Mouse (Mus musculus) cerebellum, adult 18-20 months (tissue): ENCODE data around the gene Gxylt2.

Experiments used
- DNase-seq, 2 experiments: peaks; one replicate each; pipeline ENCODE4 v3.0.0; 2021

The Gxylt2 gene

DNA sequence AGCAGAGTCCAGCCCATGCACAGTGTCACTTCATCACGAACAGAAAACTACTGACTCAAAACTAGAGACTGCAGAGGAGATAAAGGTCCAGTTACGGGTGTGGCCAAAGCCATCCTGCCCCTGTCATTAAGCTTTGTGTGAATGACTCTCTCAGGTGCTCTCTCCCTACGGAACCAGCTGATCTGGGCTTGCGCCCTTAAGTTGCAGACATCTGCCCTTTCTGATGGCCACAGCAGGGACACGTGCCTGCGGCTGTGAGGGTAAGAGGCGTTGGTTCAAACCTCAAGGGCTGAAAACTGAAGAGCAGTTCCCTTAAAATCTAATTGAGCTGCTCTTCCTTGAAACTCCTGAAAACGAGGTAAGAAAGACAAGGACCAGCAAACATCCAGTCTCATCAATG is 12.3 kb downstream of the Gxylt2 start:
- no peak for DNase-seq

DNA sequence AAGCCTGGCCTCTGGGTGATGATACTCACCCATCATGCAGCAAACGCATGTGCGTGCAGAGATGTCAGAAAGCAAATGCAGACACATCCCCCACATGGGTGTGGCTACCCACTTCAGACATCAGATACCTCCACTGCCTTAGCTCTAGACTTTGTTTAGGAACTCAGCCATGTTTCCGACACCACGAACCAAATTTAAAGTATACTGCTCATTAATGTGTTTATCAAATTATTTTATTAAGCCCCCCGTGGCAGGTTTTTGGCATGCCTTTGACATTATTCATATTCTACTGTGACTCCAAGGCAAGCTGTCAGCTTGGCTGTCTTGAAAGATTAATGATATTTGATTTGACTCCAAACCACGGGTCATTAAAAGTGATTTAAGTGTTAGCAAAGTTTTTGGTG is 15.6 kb downstream of the Gxylt2 start:
- no peak for DNase-seq

DNA sequence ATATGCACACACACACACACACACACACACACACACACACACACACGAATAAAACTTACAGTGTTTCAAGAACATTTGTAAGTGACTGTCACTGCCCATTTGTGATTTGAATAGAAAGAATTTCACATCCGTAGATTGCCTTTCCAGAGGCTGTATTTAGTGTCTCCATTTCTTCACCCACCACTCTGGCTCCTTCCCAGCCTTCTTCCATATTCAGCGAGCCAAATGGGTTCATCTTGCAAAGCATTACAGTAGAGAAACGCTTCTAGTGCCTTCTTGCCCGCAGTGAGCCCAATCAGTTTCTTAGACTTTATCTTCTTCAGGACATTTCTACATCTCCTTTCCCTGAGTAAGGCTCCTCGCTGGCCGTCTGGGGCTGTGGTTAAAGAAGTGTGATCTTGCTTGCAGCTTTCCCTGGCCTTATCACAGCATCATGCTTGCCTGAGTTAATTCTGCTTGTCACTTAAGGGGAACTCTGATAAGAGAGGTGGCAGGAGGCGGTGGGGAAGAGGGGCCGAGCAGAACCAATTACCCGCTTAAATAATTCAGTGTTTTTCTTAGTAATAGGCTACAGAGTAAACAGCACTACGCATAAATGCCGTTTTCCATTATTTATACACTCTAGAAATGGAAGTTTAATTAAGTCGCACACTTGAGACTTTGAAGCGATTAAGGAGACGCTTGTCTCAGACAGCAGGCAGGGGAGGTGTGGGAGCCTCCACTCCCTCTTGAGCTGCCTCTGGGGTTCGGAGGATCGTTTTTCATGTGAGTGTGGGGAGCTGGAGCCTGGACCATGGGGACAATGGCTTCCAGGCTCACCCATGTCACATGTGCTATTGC is 16.6 kb downstream of the Gxylt2 start:
- no peak for DNase-seq

DNA sequence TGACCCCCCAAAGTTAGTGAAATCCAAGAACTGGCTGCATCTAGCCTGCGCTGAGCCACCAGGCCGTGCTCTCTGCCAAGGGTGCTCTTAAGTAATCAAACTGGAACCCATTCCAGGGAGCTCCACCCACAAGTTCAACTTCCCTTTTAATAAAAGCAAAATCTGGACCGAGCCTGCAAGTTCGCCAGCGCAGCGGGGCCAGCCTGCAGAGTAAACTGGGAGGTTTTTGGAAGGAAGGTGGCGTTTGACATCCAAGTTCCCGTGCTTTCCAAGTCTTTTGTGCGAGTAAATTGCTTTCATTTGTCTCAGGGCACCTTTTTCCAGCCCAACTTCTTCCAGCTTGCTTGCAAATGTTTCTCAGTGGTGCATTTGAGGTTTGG is 27.5 kb downstream of the Gxylt2 start:
- no peak for DNase-seq

DNA sequence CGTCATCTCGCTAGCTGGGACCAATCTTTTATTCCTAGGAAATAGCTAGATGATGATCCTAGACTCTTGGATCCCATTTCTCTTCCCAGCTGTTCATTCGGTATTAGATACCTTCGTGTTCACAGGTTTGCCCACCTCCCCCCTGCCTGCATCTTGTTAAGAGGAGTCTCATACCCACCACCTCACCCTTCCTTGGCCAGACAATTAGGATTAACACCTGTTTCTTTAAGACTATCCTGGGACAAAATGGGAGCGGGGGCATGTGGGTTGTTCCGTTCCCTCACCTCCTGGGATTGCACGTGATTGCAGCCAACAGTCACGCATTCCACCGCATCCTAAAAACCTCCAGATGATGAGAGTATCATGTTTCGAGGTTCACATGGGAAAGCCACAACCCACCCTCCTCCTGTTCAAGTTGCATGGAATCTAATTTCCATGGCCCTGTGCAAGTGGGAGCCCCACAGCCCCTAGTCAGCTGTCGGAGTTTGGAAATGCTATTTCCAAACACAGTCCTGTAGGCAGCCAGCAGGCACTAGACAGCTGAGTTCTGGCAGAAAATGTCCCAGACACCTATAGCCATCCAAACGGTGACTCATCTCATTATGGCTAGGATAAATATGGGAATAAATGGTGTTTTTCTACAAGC is 28.0 kb downstream of the Gxylt2 start:
- DNase-seq, result no peak

DNA sequence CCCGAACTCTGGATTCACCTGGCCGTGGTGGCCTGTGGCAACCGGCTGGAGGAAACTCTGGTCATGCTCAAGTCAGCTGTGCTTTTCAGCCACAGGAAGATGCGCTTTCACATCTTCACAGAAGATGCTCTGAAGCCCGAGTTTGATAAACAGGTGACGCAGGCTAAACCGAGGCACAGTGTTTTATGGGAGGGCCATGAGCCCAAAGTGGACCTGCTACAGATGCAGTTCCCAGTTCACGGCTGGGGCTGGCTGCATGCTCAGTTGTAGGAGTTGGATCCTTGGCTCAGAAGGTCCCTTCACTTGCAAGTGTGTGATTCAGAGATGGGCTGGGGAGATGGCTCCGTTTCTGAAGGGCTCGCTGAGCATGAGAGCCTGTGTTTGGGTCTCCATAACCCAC is 28.7 kb downstream of the Gxylt2 start:
- DNase-seq, result no peak

DNA sequence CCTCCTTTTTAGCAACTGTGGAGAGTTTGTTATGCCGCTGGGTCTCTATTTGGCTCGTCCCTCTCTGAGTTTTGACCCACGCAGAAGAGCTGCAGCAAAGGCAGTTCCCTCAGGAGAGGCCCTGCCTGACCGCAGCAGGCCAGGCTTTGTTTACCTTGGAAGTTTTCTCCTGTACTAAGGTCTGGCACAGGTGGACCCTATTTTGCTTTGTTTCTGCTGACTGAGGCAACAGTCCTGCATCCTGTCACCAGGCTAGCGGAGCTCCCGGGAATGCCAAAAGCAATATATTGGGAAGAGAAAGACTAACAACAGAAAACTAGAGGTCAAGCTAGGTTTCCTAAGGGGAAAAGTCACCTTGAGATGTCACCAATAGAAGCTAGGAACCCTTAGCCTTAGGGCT is 29.8 kb downstream of the Gxylt2 start:
- DNase-seq, result no peak

DNA sequence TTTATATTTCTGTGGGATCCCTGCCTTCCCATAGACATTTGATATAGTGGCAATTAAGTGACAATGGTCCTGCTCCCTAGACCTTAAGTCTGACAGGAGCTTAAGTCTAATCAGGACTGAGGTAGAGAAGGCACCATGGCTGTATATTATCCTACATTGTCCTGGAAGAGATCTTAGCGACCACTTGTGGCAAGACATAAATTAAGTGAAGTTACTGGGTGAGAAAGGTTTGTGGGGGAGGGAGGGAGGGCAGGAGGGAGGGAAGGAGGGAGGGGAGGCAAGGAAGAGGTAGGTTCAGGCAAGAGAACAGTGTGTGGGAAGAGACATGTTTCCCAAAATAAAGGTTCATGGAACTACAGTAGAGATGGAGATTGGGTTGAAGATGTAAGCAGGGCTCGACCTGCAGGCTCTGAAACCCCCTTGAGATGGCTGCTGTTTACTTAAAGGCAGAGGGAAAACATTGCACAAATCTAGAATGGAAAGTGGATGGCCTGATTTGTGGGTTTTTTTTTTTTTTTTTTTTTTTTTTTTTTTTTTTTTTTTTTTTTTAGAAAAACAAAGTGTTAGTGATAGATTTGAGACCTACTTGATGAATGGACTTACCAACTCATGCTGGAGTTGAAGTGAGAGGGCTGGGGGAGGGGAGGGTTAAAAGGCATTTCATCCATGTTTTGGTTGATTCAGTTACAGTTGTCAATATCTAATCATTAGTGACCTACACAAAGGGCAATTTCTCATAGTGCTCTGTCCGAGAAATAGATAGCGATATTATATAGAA is 54.1 kb downstream of the Gxylt2 start:
- DNase-seq, result no peak

DNA sequence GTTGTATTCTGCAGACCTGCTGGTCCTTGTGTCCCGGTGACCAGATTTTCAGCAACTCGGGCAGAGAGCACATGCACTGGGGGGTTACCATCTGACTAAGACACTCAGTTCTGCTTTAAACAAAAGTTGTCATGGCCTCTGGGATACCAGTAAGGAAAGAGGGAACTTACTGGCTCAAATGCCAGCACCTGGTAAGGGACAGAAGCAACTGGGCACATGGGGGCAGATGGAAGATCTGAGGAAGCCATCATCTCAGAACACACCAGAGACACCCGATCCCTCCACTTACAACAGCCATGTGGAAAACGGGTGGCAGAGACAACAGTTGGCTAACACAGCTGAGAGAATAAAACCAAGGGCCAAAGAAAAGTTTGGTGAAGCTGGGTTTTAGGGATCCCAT is 63.2 kb downstream of the Gxylt2 start:
- DNase-seq, result no peak

DNA sequence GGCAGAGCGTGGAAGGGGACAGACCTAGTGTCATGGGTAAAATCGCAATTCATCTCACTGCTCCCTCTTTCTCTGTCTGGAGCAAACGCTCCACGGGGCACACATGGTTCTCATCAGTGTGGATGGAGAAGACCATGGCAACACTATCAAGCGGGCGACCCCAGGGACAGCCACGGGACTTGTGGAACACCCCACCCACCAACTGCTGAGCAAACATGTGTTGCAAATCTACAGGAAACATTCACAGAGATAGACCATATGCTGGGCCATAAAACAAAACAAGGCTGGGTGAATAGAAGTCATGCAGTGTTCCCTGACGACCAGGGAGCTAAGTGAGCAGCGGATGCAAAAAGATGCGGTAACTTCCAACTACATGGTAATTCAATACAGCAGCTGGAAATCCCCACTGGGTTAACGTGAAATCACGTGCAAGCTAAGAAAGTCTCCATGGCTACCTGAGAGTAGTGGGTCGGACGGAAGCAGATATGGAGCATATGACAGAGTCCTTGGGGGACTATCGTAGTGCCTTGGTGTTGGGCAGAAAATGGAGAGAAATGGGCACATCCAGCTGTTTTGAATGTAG is 71.5 kb downstream of the Gxylt2 start:
- DNase-seq, result no peak

DNA sequence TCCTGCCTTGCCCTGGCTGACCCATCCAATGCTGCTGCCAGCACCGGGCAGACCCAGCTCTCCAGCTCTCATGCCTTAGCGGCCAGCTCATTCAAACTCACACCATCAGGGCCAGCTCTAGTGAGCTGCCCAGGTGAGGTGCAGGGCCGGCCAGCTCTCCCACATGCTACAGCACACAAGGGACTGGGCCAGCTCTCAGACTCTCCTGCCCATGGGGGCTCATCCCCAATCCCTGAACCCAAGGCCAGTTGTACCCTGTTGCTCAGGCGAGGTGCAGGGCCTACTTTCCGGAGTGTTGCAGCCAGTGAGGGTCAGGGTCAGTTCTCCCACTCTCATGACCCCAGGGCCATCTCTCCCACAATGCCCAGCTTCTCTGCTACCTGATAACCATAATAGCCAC is 74.1 kb downstream of the Gxylt2 start:
- DNase-seq, result no peak

DNA sequence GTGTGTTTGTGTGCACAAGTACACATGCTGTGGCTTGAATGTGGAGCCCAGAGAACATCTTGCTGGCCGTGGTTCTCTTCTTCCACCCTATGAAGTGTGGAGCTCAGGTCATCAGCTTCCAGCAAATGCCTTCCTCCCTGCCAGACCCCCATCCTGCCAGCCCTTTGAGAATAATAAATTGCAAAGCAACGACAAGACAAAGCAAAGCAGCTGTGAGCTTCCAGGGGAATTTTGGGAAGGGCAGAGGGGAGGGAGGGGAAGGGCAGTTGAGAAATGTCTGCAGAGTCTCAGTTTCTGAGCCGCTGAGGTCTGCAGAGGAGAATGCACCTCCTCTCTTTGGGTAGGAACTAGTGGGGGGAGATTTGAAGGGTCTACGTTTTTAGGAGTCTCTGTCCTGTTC is 75.9 kb downstream of the Gxylt2 start:
- no peak for DNase-seq

DNA sequence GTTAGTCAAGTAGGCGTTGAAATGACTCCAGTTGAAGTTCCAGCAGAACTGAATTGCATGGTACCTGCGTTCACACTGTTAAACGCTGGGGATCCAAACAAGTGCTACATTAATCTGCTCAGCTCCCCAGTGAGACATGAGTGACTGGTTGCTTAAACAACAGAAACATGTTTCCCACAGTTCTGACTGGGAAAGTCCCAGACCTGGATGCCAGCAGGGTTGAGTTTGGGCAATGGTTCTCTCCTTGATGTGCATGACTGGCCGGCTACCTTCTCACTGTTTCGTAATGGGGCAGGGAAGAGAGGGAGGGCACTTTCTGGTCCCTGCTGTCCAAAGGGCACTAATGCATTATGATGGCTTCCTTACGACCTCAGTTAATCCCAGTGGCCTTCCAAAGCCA is 77.1 kb downstream of the Gxylt2 start:
- DNase-seq, result no peak

DNA sequence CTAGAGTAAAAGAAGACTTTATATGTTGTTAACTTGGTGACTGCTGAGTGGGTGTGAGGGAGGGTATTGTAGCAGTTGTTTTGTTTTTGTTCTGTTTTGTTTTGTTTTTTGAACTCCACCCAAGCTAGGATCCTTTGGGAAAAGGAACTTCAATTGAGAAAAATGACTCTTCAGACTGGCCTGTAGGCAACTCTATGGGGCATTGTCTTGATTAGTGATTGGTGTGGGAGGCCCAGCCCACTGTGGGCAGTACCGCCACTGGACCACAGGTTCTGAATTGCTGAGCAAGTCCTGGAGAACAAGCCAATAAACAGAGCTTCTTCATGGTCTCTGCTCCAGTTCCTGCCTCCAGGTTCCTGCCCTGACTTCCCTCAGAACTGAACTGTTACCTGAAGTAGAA is 83.2 kb downstream of the Gxylt2 start:
- DNase-seq, result no peak

DNA sequence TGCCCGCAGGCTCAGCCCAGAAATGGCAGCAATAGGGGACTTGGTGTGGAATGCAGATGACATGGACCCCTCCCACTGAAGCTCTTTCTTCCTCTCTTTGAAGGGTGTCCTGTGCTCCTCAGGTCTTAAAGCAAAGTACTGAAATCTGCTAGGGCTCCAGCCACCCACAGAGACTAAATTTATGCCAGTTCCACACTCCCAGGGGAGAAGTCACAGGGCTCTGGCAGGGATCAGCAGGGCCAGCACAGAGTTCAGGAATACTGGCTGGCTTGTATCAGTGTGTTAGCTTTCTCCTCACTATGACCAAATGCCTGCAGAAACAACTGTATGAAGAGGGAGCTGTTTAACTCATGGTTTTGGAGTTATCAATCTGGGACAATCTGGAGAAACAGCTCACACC is 84.6 kb downstream of the Gxylt2 start:
- no peak for DNase-seq

DNA sequence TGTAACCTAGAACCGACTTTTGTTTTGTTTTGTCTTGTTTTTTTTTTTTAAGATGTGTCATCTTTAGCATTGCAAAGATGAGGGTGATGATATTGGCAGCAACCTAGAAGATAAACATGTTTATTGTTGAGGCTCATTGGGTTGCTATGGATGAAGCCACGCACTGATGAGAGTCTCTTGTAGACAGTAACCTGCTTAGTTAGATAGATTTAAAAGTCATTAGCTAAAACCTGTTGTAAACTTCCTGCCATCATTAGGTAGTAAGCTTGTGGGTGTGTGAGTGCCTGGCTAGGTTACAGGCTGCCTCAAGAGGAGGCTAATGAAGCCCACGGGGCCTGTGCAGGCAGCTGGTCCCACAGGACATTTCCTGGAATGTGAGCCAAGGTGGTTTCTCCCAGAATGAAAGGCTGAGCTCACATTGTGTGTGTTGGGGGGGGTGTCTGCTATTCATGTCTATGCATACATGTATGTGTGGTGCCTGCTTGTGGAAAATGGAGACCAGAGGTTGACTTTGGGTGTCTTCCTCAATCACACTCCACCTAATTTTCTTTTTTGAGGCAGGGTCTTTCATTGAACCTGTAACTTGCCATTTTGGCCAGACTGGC is 87.6 kb downstream of the Gxylt2 start:
- no peak for DNase-seq

DNA sequence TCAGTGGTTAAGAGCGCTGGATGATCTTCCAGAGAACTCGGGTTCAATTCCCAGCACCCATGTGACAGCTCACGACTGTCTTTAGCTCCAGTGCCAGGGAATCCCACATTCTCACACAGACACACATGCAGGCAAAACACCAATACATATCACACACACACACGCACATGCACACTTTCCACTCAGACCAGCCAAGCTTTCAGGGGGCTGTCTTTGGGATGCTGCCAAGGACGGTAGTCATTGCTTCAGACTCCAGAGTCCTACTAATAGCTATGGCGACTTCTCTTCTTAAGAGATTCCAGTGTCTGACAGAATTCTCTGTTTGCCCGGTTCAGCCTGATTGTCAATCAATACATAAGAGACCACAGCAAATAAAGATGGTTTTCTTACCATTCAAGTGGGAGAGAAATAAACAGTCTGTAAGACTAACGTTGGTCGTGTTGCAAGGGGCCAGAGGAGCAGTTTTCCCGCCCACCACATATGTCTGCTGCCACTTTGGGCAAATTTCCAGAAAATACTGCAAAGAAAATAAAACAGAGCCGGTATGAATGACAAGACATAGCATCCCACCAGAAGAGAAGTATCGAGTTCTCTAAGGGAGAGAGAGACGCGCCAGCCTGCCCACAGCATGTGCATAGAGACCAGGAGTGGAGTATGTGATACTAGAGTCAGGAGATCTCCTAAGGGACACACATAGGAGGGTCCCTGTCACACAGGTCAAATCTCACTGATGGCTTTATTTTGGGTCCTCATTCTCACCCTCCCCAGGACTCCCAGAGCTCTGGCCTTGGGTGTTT is 88.6 kb downstream of the Gxylt2 start:
- no peak for DNase-seq

DNA sequence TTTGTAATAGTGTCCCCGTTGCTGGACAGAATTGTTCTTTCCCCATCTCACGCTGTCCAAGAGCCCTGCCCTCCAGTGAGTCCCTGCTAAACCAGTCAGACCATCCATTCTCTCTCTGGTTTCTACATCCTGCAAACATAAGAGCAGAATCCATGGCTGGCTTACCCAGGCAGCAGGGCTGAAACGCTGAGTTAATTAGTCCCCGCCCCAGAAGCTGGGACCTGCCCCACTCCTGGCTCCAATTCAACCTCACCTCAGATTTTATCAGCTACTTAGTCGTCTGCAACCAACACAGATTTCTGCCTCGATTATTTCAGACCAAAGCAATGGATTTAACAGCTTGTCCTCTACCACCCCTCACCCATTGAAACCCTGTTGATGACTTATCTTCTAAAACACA is 91.3 kb downstream of the Gxylt2 start:
- no peak for DNase-seq

DNA sequence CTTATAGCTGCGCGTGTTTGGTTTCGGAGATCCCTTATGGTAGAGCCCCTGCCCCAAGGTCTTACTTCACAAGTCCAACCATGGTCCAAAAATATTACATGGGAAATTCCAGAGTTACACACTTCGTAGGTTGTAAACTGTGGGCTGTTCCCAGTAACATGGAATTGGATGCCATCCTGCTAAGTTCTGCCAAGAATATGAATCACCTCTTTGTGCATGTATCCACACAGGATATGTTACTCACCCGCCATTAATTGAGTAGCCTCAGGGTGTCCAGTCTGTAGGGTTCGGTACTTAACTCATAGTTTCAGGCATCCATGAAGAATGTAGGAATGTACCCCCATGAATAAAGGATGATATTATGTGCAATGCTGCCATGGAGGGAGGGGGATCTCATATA is 94.8 kb downstream of the Gxylt2 start:
- no peak for DNase-seq

DNA sequence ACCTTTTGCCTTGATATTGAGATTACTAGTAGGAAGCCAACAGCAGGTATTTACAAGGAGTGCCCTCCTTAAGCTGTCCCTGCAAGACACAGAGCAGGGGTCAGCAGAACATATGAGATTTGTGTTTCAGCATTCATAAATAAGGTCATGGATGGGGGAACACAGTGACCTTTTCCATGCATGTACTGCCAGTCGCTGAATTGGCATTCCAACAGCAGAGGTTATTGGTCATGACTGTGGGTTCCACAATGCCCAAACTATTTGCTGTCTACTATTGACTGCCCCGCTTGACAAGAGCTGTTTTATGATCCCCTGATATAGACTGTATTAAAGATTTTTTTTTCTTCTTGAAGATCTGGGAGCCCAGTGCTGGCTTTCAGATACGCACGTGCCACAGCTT is 95.2 kb downstream of the Gxylt2 start:
- no peak for DNase-seq

DNA sequence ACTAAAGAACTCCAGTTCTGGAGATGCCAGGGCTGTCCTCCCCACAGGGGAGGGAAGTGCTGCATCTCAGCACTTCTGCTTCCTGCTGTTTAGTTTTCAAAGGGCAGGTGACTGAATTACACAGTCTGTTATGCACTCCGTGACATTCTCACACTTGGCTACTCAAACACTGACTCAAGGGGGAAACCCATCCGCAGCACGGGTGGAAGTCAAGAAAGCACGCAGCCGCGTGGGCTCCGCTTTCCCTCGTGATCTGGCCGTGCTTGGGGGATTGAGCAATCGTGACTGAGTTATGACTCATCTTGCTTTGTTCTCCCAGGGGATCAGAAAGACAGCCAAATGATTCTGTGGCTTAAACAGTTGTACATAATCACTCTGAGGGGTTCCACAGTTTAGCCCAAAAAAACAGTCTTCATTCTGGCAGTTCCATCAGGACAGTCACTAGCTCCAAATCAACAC is 96.0 kb downstream of the Gxylt2 start:
- peak; percentile 3 to 24 for DNase-seq

DNA sequence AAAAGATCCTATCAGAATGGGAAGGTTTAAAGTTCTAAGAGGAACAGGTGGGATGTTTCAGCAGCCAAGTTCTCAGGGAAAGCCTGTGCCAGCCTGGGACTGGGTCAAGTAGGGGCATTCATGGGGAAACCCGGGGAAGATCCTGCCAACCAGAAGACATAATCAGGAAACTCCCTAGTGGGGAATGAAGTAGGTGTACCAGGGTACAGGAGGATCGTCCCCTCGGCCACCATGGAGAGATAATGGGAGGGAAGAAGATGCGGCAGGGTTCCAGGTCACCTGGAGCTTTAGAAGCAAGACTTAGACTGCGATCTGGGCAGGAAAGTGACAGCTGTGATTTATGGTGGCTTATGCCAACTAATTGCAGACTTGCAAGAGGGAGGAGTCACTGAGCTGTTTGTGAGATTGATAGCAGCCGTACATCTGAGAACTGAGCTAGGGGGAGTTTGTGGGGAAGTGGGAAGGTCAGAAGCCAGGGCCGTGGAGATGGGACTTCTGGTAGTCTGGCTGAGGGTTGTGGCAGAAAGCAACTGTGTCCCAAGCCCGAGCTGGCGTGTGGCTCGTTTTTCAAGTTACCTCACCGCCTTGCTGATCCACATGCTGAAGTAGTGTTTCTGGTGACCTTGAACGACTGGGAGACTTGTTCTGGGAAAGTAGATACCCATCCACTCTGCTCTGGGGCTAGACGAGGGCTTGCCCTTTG is 98.0 kb downstream of the Gxylt2 start:
- DNase-seq, result no peak
